Mouse (Mus musculus) heart, postnatal 0 days (tissue): ENCODE measurements around the gene Atp6v1f. TPM values are rescaled to one million over a fixed set of nuclear protein-coding genes. Genes with fewer than 3 reads are reported as not detected.

Experiments used
- ATAC-seq: fragments of 200-750 bp; cut with Nextera tagmentation; 2 replicates; pipeline ENCODE4 v1.8.0; 2017; ENCODE audit warnings: low read depth, moderate number of reproducible peaks, moderate library complexity; ENCODE audit not compliant: insufficient read depth
- DNase-seq: peaks from one replicate; pipeline ENCODE4 v3.0.0-alpha.2; 2016; ENCODE audit warnings: low spot score
- H3K27ac ChIP-seq: fragments of 300-500 bp; sonication (generic); 2 replicates; pipeline ENCODE4 v1.5.1; 2014; ENCODE audit warnings: low read depth, mild to moderate bottlenecking
- H3K27me3 ChIP-seq: fragments of 300-500 bp; sonication (generic); 2 replicates; pipeline ENCODE4 v1.6.1; 2014; ENCODE audit warnings: low read length, mixed read lengths; ENCODE audit not compliant: control insufficient read depth, insufficient read depth
- H3K36me3 ChIP-seq: fragments of 300-500 bp; sonication (generic); replicated peaks from 2 replicates; pipeline ENCODE4 v1.6.1; 2014; ENCODE audit warnings: low read length, mixed read lengths; ENCODE audit not compliant: control insufficient read depth, insufficient read depth
- H3K4me1 ChIP-seq: fragments of 300-500 bp; sonication (generic); 2 replicates; pipeline ENCODE4 v1.6.1; 2014; ENCODE audit warnings: antibody characterized with exemption; ENCODE audit not compliant: control insufficient read depth, insufficient read depth
- H3K4me2 ChIP-seq: fragments of 300-500 bp; sonication (generic); 2 replicates; pipeline ENCODE4 v1.6.1; 2014; ENCODE audit warnings: low read depth, mild to moderate bottlenecking, low read length, moderate library complexity
- H3K4me3 ChIP-seq: fragments of 300-500 bp; sonication (generic); 2 replicates; pipeline ENCODE4 v1.5.1; 2014; ENCODE audit warnings: low read depth, low read length
- H3K9ac ChIP-seq: fragments of 300-500 bp; sonication (generic); replicated peaks from 2 replicates; pipeline ENCODE4 v1.6.1; 2014; ENCODE audit warnings: low read depth, low read length, mixed read lengths
- H3K9me3 ChIP-seq: fragments of 300-500 bp; sonication (generic); replicated peaks from 2 replicates; pipeline ENCODE4 v1.6.1; 2016; ENCODE audit warnings: low read length; ENCODE audit not compliant: control insufficient read depth
- CTCF ChIP-seq: IDR thresholded peaks from 2 replicates; pipeline ENCODE4 v1.5.1; 2016; ENCODE audit warnings: antibody characterized with exemption, control low read depth, low read depth
- EP300 ChIP-seq: IDR thresholded peaks from 2 replicates; pipeline ENCODE4 v1.6.1; 2016; ENCODE audit warnings: antibody characterized with exemption, low read depth
- WGBS: fragments of 180-500 bp; shearing (Covaris S2); extraction: QIAGEN DNeasy Blood & Tissue Kit; methylation state at CpG from one replicate; pipeline ENCODE4 v1.1.7; 2014; 5-methylcytosine and 5-hydroxymethylcytosine counted together
- polyA plus RNA-seq: library from polyadenylated mRNA; unstranded; fragments of >200 nt; fragmentation: Nextera tagmentation; extraction: Ambion mirVana; gene quantifications from 2 replicates; pipeline ENCODE4 v1.2.1, GENCODE M21; 2015
- total RNA-seq: library from RNA; depleted of rRNA; stranded (reverse); fragments of >200 nt; gene quantifications from 2 replicates; pipeline ENCODE4 v1.2.3, GENCODE M21; 2014; ENCODE audit warnings: low replicate concordance

Atp6v1f gene
- total and polyA plus RNA-seq, 2 experiments from 2014 or later, result 228 to 247 TPM

DNA sequence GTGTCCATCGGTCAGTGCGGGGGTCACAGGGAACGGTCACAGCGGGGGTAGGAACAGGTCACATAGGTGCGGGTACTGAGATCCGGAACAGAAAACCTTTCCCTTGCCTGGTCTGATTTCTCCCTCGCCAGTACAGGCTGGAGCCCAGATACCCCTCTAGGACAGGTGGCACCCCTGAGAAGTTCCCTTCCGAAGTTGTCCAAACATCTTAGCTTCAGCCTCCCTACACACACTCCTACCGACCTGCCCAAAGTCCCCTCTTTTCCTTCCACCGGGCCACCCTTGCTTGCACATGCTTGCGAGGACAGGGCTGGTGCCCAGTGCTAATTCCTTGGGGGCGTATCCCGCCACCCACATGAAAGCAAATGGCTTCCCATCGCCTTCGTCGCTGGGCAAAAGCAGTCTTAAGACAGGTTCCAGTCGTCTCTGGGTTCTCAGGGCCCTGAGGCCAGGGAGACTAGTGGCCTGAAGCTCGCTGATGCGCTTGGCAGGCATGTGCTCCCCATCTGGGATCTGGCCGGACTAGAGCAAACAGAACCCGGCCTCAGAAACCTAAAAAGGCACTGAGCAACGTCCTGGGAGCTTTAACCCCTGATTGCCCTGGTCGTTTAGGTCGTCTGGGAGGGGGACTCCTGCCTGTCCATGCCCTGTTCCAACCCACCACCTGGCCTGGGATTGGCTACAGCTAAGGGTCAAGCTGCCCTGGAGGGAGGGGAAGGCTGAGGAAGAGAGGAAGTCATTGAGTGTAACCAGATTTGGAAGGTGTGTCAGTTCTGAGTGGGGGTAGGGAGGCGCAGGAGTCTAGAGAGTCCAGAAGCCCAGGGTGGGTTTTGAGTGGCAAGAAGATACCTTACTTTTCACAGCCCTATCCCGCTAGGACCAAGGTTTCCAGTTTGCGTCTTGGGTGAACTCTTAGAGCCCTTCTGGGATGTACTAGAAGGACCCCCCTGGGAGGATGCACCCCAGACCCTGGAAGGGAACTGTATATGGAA is 33.4 kb upstream of the Atp6v1f start:
- peak overlapping the region; percentile 79 for H3K4me2 ChIP-seq
- DNase-seq (peak; percentile 87), ATAC-seq (peak; percentile 21)
- peaks cover 34% of the 10 kb centered on the region for H3K4me1 ChIP-seq
- no peaks in the 10 kb centered on the region for H3K27me3 ChIP-seq
- WGBS, result 2% methylated on average over 25 of the region's 27 CpGs
- H3K4me3 ChIP-seq, result peak overlapping the region; percentile 72
- TF ChIP-seq EP300 (no peak), CTCF (no peak)
- peak overlapping the region; percentile 82 for H3K9ac ChIP-seq
- H3K36me3 ChIP-seq, result peaks cover 17% of the 10 kb centered on the region
- peak overlapping the region; percentile 96 for H3K27ac ChIP-seq
- no peaks in the 10 kb centered on the region for H3K9me3 ChIP-seq

DNA sequence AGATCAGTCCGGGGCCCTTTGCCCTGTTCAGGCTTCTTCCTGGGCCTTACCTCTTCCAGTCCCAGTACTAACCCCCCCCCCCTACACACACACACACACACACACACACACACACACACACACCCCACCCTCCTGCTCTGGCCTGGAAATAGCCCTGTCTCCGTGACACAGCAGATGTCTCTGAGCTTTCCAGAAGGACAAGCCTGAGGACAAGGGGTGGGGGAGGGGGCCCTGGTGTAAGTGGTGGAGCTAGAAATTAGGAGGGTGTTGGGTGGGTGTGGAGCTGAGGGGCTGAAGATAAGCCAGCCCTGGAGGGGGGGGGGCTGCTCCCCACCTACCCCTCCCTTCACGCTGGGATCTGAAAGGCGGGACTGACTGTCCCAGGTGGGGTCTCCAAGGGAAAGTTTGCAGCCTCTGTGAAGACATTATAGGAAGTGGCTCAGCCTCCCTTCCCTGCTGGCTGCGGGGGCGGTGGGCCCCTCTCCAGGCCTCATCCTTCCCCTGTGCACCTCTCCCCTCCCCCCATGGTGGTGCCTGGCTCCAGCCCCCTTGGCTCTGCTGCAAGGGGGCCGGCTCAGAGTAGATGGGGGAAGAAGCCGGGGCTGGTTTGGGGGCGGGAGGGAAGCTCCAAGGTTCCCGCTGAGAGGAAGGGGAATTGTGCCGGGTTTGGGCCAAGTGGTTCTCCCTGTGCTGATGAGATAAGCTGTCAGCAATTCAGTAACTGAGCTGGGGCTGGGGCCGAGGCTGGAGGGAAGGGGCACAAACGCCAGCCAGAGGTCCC is 32.4 kb upstream of the Atp6v1f start:
- peaks cover 33% of the 10 kb centered on the region for H3K4me1 ChIP-seq
- peaks cover 27% of the 10 kb centered on the region for H3K36me3 ChIP-seq
- H3K27ac ChIP-seq, result peak overlapping the region; percentile 96
- DNase-seq (peak; percentile 73), ATAC-seq (peak; percentile 12)
- H3K9ac ChIP-seq, result peak overlapping the region; percentile 82
- peak overlapping the region; percentile 72 for H3K4me3 ChIP-seq
- WGBS, result 1% methylated on average over 11 of the region's 13 CpGs
- TF ChIP-seq CTCF, result no peak
- no peak; the same call in 1 of the 2 replicates for TF ChIP-seq EP300
- H3K27me3 ChIP-seq, result no peaks in the 10 kb centered on the region
- H3K4me2 ChIP-seq, result peak overlapping the region; percentile 79
- no peaks in the 10 kb centered on the region for H3K9me3 ChIP-seq

DNA sequence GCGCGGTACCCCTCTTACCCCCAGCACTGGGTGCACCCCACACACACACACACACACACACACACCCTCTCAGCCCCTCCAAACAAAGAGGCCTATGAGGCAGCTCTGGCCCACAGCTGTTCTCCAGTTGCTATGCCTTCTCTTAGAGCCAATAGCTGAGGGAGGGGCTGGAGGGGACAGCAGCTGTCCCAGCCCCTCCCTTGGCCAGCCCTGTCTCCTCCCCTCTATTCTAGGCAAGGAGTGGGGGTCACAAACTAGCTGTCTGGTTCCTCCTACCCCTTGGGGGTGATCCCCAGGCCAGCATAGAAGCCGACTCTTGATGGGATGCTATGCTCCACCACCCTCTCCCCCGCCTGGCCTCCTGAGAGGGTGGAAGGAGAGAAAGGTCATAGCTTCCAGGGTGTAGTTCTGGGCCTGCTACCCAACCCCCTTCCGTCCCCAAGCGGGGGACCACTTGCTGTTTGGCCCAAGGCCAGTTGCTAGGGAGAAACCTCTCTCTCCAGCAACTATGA is 31.5 kb upstream of the Atp6v1f start:
- H3K4me1 ChIP-seq, result peaks cover 28% of the 10 kb centered on the region
- no peaks in the 10 kb centered on the region for H3K27me3 ChIP-seq

GRCm38 (mm10) chr6:29436461-29436934 is 31.0 kb upstream of the Atp6v1f start:
- ATAC-seq (peak; percentile 34), DNase-seq (peak; percentile 85)
- Histone ChIP-seq H3K4me1 (peaks cover 28% of the 10 kb centered on the region), H3K9me3 (no peaks in the 10 kb centered on the region), H3K27ac (peak overlapping the region; percentile 96), H3K36me3 (peaks cover 41% of the 10 kb centered on the region), H3K9ac (peak overlapping the region; percentile 82; the same call in 1 of the 2 replicates), H3K4me2 (peak overlapping the region; percentile 79), H3K27me3 (no peaks in the 10 kb centered on the region), H3K4me3 (peak overlapping the region; percentile 72)
- TF ChIP-seq CTCF, result no peak
- TF ChIP-seq EP300, result no peak
- 8% methylated on average over 11 of the region's 11 CpGs for WGBS

More for the DNA sequence above, 31.5 kb upstream of the Atp6v1f start:
- peaks cover 36% of the 10 kb centered on the region for H3K36me3 ChIP-seq
- peak overlapping the region; percentile 82 for H3K9ac ChIP-seq
- no peaks in the 10 kb centered on the region for H3K9me3 ChIP-seq
- no peak for TF ChIP-seq EP300
- no peak for TF ChIP-seq CTCF
- peak overlapping the region; percentile 96 for H3K27ac ChIP-seq
- peak overlapping the region; percentile 72 for H3K4me3 ChIP-seq
- ATAC-seq, result no peak
- peak; percentile 69 for DNase-seq
- peak overlapping the region; percentile 79 for H3K4me2 ChIP-seq
- 1% methylated on average over 5 of the region's 6 CpGs for WGBS

DNA sequence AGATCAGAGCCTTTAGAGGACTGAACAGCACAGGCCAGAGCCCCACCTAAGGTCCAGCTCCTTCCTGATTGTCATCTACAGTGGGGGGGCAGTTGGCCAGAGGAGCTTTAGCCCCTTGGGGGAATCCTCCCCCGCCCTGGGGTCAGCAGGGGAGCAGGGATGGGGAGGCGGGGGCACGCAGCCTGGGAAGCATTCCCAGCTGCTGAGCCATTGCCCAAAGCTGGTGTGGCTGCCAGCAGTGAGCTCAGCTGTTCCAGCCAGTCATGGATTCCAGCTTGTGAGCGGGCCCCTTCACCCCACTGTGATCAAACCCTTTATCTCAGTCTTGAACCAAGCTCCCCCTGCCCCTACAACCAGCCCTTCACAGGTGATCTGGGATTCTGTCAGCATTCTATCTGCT is 28.3 kb upstream of the Atp6v1f start:
- peaks cover 69% of the 10 kb centered on the region for H3K36me3 ChIP-seq
- WGBS, result 69% methylated on average over 4 of the region's 4 CpGs
- H3K9me3 ChIP-seq, result no peaks in the 10 kb centered on the region
- DNase-seq (no peak), ATAC-seq (no peak)
- no peak overlapping the region for H3K4me3 ChIP-seq
- H3K27ac ChIP-seq, result no peak overlapping the region
- no peak overlapping the region for H3K9ac ChIP-seq
- H3K4me1 ChIP-seq, result peaks cover 19% of the 10 kb centered on the region
- no peaks in the 10 kb centered on the region for H3K27me3 ChIP-seq
- TF ChIP-seq CTCF (no peak), EP300 (no peak)
- H3K4me2 ChIP-seq, result no peak overlapping the region
